Mouse (Mus musculus): ENCODE measurements around the gene Morn1. TPM values are rescaled to one million over a fixed set of nuclear protein-coding genes. Genes with fewer than 3 reads are reported as not detected.

Morn1 gene
- polyA plus RNA-seq, 1 experiment from 2014 or later = 9.4 TPM

DNA sequence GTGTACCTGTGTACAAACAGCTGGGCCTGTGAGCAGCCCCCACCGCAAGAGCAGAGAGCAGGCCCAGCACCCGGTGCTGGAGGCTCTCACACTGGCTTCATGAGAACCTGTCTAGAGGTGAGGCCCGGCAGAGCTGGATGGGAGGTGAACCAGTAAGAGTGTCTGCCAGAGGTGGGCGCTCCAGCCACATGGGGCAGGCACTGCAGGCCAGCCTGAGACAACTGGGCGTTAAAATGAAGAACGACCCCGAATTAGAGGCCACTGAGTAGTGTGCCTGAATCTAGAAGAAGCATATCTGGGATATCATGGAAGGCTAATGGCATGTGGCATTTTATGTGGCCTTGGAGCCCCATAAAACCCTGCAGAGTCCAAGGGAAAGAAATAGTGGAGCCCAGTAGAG lies 33.7 kb downstream of the Morn1 start:
- DNase-seq (ENCODE audit: low spot score) (no peak), ATAC-seq (no peak)
- TF ChIP-seq CTCF (IDR thresholded peaks at IDR 0.05) = no peak; the same call in 1 of the 2 replicates
- no peak for TF ChIP-seq EP300 (IDR thresholded peaks at IDR 0.05)
- H3K9ac ChIP-seq (replicated peaks; ENCODE audit: low read depth) = no peak overlapping the region
- H3K4me3 ChIP-seq (ENCODE audit: low read depth, low read length) = no peak overlapping the region
- no peak overlapping the region for H3K27ac ChIP-seq (ENCODE audit: low read length)
- H3K9me3 ChIP-seq (ENCODE audit: low read length) = no peaks in the 10 kb centered on the region
- peaks cover 14% of the 10 kb centered on the region; the same call in 1 of the 2 replicates for H3K4me1 ChIP-seq (ENCODE audit: insufficient read depth, low read depth, low read length)
- H3K36me3 ChIP-seq (ENCODE audit: insufficient read depth, low read length) = no peaks in the 10 kb centered on the region
- H3K27me3 ChIP-seq (replicated peaks; ENCODE audit: insufficient read depth, low read length) = no peaks in the 10 kb centered on the region
- H3K4me2 ChIP-seq (replicated peaks; ENCODE audit: low read depth, low read length) = no peak overlapping the region
- WGBS = 79% methylated on average over 7 of the region's 7 CpGs

- TF ChIP-seq EP300 (IDR thresholded peaks at IDR 0.05) (no peak), CTCF (IDR thresholded peaks at IDR 0.05) (no peak)
- 0 out of 2 replicates have a peak, but pooled peaks have one; percentile 7 for ATAC-seq
- H3K4me2 ChIP-seq (replicated peaks; ENCODE audit: low read depth, low read length) = no peak overlapping the region
- 59% methylated on average over 5 of the region's 5 CpGs for WGBS
- no peaks in the 10 kb centered on the region for H3K9me3 ChIP-seq (ENCODE audit: low read length)
- H3K27ac ChIP-seq (ENCODE audit: low read length) = no peak overlapping the region
- H3K4me3 ChIP-seq (ENCODE audit: low read depth, low read length) = no peak overlapping the region
- H3K27me3 ChIP-seq (replicated peaks; ENCODE audit: insufficient read depth, low read length) = no peaks in the 10 kb centered on the region
- H3K36me3 ChIP-seq (ENCODE audit: insufficient read depth, low read length) = no peaks in the 10 kb centered on the region
- DNase-seq (ENCODE audit: low spot score) = peak; percentile 64
- H3K4me1 ChIP-seq (ENCODE audit: insufficient read depth, low read depth, low read length) = peaks cover 14% of the 10 kb centered on the region; the same call in 1 of the 2 replicates
- H3K9ac ChIP-seq (replicated peaks; ENCODE audit: low read depth) = no peak overlapping the region
Measured at GRCm38 (mm10) chr4:155120583-155120982, 34.2 kb downstream of the Morn1 start.

GRCm38 (mm10) chr4:155121222-155121621 lies 34.8 kb downstream of the Morn1 start:
- no peaks in the 10 kb centered on the region for H3K27me3 ChIP-seq (replicated peaks; ENCODE audit: insufficient read depth, low read length)
- DNase-seq (ENCODE audit: low spot score) (no peak), ATAC-seq (no peak)
- WGBS = 71% methylated on average over 6 of the region's 6 CpGs
- TF ChIP-seq CTCF (IDR thresholded peaks at IDR 0.05) = no peak
- no peak for TF ChIP-seq EP300 (IDR thresholded peaks at IDR 0.05)
- no peak overlapping the region for H3K4me3 ChIP-seq (ENCODE audit: low read depth, low read length)
- no peak overlapping the region for H3K9ac ChIP-seq (replicated peaks; ENCODE audit: low read depth)
- no peaks in the 10 kb centered on the region for H3K9me3 ChIP-seq (ENCODE audit: low read length)
- H3K27ac ChIP-seq (ENCODE audit: low read length) = no peak overlapping the region
- H3K36me3 ChIP-seq (ENCODE audit: insufficient read depth, low read length) = no peaks in the 10 kb centered on the region
- H3K4me1 ChIP-seq (ENCODE audit: insufficient read depth, low read depth, low read length) = peaks cover 14% of the 10 kb centered on the region; the same call in 1 of the 2 replicates
- no peak overlapping the region for H3K4me2 ChIP-seq (replicated peaks; ENCODE audit: low read depth, low read length)

DNA sequence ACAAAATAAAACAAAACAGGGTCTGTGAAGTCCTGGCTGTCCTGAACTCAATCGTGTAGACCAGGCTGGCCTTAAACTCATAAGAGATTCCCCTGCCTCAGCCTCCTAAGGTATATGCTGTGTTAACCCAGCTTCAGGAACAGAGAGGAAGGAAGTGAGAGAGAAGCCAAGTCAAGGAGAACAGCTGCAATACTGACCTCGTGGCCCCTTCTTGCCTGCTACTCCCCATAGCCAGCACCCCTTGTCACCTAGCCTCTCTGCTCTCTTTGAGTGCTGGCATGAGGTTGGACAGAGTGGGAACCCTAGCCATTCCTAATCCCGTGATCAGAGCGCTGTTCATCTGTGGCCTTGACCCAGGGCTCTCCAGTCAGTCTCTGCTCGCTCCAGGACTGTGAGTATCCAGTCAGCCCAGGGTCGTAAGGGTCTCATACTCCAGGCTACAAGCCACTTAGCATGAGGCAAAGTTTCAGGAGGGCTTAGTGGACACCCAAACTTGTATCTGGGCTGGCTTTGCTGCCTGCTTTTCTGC lies 35.6 kb downstream of the Morn1 start:
- WGBS = 57% methylated on average over 6 of the region's 6 CpGs
- H3K4me1 ChIP-seq (ENCODE audit: insufficient read depth, low read depth, low read length) = peaks cover 14% of the 10 kb centered on the region; the same call in 1 of the 2 replicates
- DNase-seq (ENCODE audit: low spot score) (no peak), ATAC-seq (peak; percentile 10; the same call in 1 of the 2 replicates)
- H3K9me3 ChIP-seq (ENCODE audit: low read length) = no peaks in the 10 kb centered on the region
- TF ChIP-seq EP300 (IDR thresholded peaks at IDR 0.05) = no peak
- TF ChIP-seq CTCF (IDR thresholded peaks at IDR 0.05) = no peak
- no peak overlapping the region for H3K9ac ChIP-seq (replicated peaks; ENCODE audit: low read depth)
- H3K4me2 ChIP-seq (replicated peaks; ENCODE audit: low read depth, low read length) = 0 out of 2 replicates have a peak overlapping the region, but pooled peaks have one; percentile 3
- no peaks in the 10 kb centered on the region for H3K36me3 ChIP-seq (ENCODE audit: insufficient read depth, low read length)
- H3K4me3 ChIP-seq (ENCODE audit: low read depth, low read length) = no peak overlapping the region
- H3K27ac ChIP-seq (ENCODE audit: low read length) = peak overlapping the region; percentile 64
- no peaks in the 10 kb centered on the region for H3K27me3 ChIP-seq (replicated peaks; ENCODE audit: insufficient read depth, low read length)

DNA sequence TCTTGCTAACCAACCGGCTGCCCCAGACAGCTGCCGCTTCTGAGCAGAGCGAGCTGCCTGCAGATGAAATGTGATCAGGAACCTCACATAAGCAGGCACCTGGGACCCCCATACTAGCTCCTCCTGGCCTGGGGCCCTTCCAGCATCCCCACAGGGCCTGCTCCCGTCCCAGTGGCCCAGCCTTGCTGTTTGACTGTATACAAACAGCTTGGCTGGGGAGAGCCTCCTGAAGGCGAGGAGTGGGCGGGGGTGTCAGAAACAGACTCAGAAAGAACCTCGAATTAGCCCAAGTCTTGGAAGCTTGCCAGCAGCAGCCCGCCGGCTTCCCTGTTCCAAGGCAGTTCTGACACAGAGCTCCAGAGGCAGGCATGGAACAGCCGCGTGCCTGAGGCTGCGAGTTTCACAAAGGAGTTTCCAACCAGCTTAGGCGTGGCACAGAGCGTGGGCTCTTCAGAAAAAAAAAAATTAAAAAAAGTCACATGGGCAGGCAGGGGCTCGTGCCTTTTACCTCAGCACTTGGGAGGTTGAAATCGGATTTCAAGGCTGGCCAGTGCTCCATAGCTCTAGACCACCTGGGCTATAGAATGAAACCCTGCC lies 36.2 kb downstream of the Morn1 start:
- H3K9me3 ChIP-seq (ENCODE audit: low read length) = no peaks in the 10 kb centered on the region
- peaks cover 14% of the 10 kb centered on the region; the same call in 1 of the 2 replicates for H3K4me1 ChIP-seq (ENCODE audit: insufficient read depth, low read depth, low read length)
- DNase-seq (ENCODE audit: low spot score) (peak; percentile 90), ATAC-seq (peak; percentile 85)
- WGBS = 16% methylated on average over 16 of the region's 16 CpGs
- peak overlapping the region; percentile 64 for H3K27ac ChIP-seq (ENCODE audit: low read length)
- no peak for TF ChIP-seq CTCF (IDR thresholded peaks at IDR 0.05)
- TF ChIP-seq EP300 (IDR thresholded peaks at IDR 0.05) = no peak
- H3K27me3 ChIP-seq (replicated peaks; ENCODE audit: insufficient read depth, low read length) = no peaks in the 10 kb centered on the region
- H3K4me2 ChIP-seq (replicated peaks; ENCODE audit: low read depth, low read length) = 0 out of 2 replicates have a peak overlapping the region, but pooled peaks have one; percentile 3
- no peaks in the 10 kb centered on the region for H3K36me3 ChIP-seq (ENCODE audit: insufficient read depth, low read length)
- no peak overlapping the region for H3K4me3 ChIP-seq (ENCODE audit: low read depth, low read length)
- no peak overlapping the region for H3K9ac ChIP-seq (replicated peaks; ENCODE audit: low read depth)

- 78% methylated on average over 9 of the region's 9 CpGs for WGBS
- Histone ChIP-seq H3K4me1 (ENCODE audit: insufficient read depth, low read depth, low read length) (peaks cover 14% of the 10 kb centered on the region; the same call in 1 of the 2 replicates), H3K36me3 (ENCODE audit: insufficient read depth, low read length) (no peaks in the 10 kb centered on the region), H3K9ac (replicated peaks; ENCODE audit: low read depth) (no peak overlapping the region), H3K4me2 (replicated peaks; ENCODE audit: low read depth, low read length) (no peak overlapping the region), H3K27me3 (replicated peaks; ENCODE audit: insufficient read depth, low read length) (no peaks in the 10 kb centered on the region), H3K9me3 (ENCODE audit: low read length) (no peaks in the 10 kb centered on the region), H3K4me3 (ENCODE audit: low read depth, low read length) (no peak overlapping the region), H3K27ac (ENCODE audit: low read length) (no peak overlapping the region)
- DNase-seq (ENCODE audit: low spot score) = no peak
- no peak for ATAC-seq
- no peak for TF ChIP-seq EP300 (IDR thresholded peaks at IDR 0.05)
- peak; percentile 19; the same call in 1 of the 2 replicates for TF ChIP-seq CTCF (IDR thresholded peaks at IDR 0.05)
Measured at GRCm38 (mm10) chr4:155123868-155124534, 37.6 kb downstream of the Morn1 start.

Data from lung, postnatal 0 days (tissue).